Mouse (Mus musculus) thymus, adult 2 months (tissue): ENCODE measurements around the gene Lrrc39. TPM values are rescaled to one million over a fixed set of nuclear protein-coding genes. Genes with fewer than 3 reads are reported as not detected.

ENCODE experiments used
- DNase-seq: peaks from one replicate; pipeline ENCODE4 v3.0.0; 2021
- H3K27ac ChIP-seq: fragments of 200-500 bp; 2 replicates; pipeline ENCODE4 v1.5.1; 2012; ENCODE audit warnings: low read length, control low read depth; ENCODE audit not compliant: control insufficient read depth, insufficient read depth
- H3K27me3 ChIP-seq: fragments of 200-500 bp; 2 replicates; pipeline ENCODE4 v1.6.1; 2012; ENCODE audit warnings: mild to moderate bottlenecking, low read length, moderate library complexity, mixed read lengths; ENCODE audit not compliant: control insufficient read depth, insufficient read depth
- H3K36me3 ChIP-seq: fragments of 200-500 bp; 2 replicates; pipeline ENCODE4 v1.6.1; 2012; ENCODE audit warnings: mild to moderate bottlenecking, low read length, moderate library complexity; ENCODE audit not compliant: control insufficient read depth, insufficient read depth
- H3K4me1 ChIP-seq: fragments of 200-500 bp; replicated peaks from 2 replicates; pipeline ENCODE4 v1.6.1; 2012; ENCODE audit warnings: low read length; ENCODE audit not compliant: control insufficient read depth, insufficient read depth
- H3K4me3 ChIP-seq: fragments of 200-500 bp; 2 replicates; pipeline ENCODE4 v1.5.1; 2012; ENCODE audit warnings: mild to moderate bottlenecking, low read length, control low read depth, moderate library complexity; ENCODE audit not compliant: control insufficient read depth, insufficient read depth
- CTCF ChIP-seq: fragments of 200-500 bp; IDR thresholded peaks from 2 replicates; pipeline ENCODE4 v1.5.1; 2012; ENCODE audit warnings: mild to moderate bottlenecking, control low read depth, low read length, moderate library complexity, borderline replicate concordance; ENCODE audit not compliant: control insufficient read depth, poor library complexity, insufficient read depth; ENCODE audit errors: extremely low read depth
- POLR2A ChIP-seq: fragments of 200-500 bp; IDR thresholded peaks from 2 replicates; pipeline ENCODE4 v1.6.1; 2012; ENCODE audit warnings: mild to moderate bottlenecking, low read length, control low read depth, moderate library complexity; ENCODE audit not compliant: control insufficient read depth, poor library complexity, insufficient read depth; ENCODE audit errors: extremely low read depth
- WGBS: fragments of 180-500 bp; shearing (Covaris S2); methylation state at CpG from one replicate; pipeline ENCODE4 v1.1.7; 2018; 5-methylcytosine and 5-hydroxymethylcytosine counted together
- polyA plus RNA-seq: library from polyadenylated mRNA; depleted of rRNA; stranded (reverse); fragments of >200 nt; gene quantifications from 2 replicates; pipeline ENCODE4 v1.2.3, GENCODE M21; 2012

The Lrrc39 gene
- polyA plus RNA-seq, 1 experiment = 1.7 TPM

DNA sequence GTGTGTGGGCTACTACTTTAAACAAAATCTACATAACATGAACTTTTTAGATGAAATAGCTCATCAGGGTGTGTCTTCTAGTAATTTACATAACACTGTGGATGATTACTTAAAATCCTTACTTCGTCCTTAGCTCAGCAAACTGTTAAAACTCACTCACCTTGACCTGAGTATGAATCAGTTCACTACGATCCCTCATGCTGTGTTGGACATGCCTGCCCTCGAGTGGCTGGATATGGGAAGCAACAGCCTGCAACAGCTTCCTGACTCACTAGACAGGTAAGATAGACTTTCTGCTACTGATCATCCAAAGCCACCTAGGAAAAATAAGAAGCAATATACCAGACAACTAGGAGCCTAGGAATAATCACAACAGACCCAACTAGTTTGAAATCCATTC is 14.5 kb downstream of the Lrrc39 start:
- no peaks in the 10 kb centered on the region for H3K4me1 ChIP-seq
- no peak overlapping the region for H3K4me3 ChIP-seq
- peaks cover 17% of the 10 kb centered on the region for H3K36me3 ChIP-seq
- no peak overlapping the region for H3K27ac ChIP-seq
- whole genome bisulfite sequencing = 68% methylated on average over 3 of the region's 3 CpGs
- TF ChIP-seq POLR2A (no peak), CTCF (no peak)
- H3K27me3 ChIP-seq = no peaks in the 10 kb centered on the region
- DNase-seq = no peak

GRCm38 (mm10) chr3:116582201-116582600 is 19.4 kb downstream of the Lrrc39 start:
- DNase-seq = no peak
- Histone ChIP-seq H3K4me1 (no peaks in the 10 kb centered on the region), H3K36me3 (peaks cover 42% of the 10 kb centered on the region), H3K27me3 (no peaks in the 10 kb centered on the region), H3K4me3 (no peak overlapping the region), H3K27ac (no peak overlapping the region)
- 96% methylated on average over 9 of the region's 9 CpGs for WGBS
- TF ChIP-seq CTCF (no peak), POLR2A (no peak)

DNA sequence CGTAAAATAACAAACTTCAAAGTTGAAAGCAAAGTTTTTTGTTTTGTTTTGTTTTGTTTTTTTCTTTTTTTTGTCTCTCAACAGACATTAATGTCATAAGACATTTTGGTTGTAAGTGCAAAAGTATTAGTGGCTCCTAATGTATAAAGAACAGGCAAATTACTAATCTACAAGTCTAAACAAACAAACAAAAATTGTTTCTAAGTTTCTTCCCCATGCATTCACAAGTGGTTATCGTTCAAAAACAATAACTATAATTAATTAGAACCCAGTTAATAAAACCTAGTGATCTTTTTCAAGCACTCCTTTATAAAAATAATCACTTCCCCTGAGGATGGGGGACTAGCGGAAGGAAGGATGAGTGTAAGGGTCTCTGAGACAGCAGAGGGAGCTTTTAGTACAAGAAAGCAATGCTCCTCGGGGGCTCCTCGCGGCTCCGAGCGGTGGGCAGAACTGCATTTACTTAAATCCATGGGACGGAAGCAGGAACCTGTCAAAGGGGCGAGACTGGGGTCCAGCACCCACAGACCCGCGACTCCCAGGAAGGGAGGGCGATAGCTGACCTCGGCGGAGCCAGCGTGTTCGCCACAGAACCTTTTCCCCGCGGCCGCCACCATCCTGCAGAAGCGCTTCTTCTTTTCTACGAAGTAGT is 31.4 kb downstream of the Lrrc39 start:
- Histone ChIP-seq H3K36me3 (peaks cover 21% of the 10 kb centered on the region), H3K27me3 (no peaks in the 10 kb centered on the region), H3K27ac (peak overlapping the region; percentile 67), H3K4me3 (peak overlapping the region; percentile 96), H3K4me1 (no peaks in the 10 kb centered on the region)
- no peak for DNase-seq
- 2% methylated on average over 22 of the region's 22 CpGs for WGBS
- TF ChIP-seq POLR2A (no peak), CTCF (no peak)

- DNase-seq = peak; percentile 99
- peak; percentile 61 for TF ChIP-seq POLR2A
- peak; percentile 32; the same call in 1 of the 2 replicates for TF ChIP-seq CTCF
- Histone ChIP-seq H3K4me1 (no peaks in the 10 kb centered on the region), H3K27me3 (no peaks in the 10 kb centered on the region), H3K36me3 (peaks cover 13% of the 10 kb centered on the region), H3K4me3 (peak within 1 kb of the TSS; percentile 96), H3K27ac (peak within 1 kb of the TSS; percentile 67)
- under 1% methylated on average over 65 of the region's 65 CpGs for WGBS
These were observed 32.2 kb downstream of the Lrrc39 start, which contains the start of gene Sass6 for GRCm38 (mm10) chr3:116594728-116595602. Gene Sass6, plus strand, starts transcription at chr3:116594982.

DNA sequence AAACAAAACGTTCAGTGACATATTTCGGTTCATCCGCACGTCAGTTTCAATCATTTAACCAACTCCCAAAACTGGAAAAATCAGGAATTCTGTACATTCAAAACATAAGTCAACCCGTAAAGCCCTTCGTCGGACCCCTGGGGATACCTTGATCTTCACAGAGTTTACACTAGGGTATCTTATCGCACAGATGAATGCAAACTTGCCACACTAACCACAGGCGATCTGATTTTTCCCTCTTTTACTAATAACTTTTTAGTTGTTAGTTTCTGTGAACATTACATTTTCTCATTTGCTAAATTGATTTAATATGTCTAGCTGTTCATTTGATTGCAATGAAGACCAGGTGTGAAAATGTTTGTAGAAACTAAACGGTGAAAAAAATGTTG is 32.8 kb downstream of the Lrrc39 start:
- 7% methylated on average over 10 of the region's 10 CpGs for WGBS
- Histone ChIP-seq H3K4me1 (no peaks in the 10 kb centered on the region), H3K27me3 (no peaks in the 10 kb centered on the region), H3K36me3 (peaks cover 8% of the 10 kb centered on the region), H3K4me3 (peak overlapping the region; percentile 90), H3K27ac (no peak overlapping the region)
- no peak for DNase-seq
- TF ChIP-seq CTCF (no peak), POLR2A (no peak)

DNA sequence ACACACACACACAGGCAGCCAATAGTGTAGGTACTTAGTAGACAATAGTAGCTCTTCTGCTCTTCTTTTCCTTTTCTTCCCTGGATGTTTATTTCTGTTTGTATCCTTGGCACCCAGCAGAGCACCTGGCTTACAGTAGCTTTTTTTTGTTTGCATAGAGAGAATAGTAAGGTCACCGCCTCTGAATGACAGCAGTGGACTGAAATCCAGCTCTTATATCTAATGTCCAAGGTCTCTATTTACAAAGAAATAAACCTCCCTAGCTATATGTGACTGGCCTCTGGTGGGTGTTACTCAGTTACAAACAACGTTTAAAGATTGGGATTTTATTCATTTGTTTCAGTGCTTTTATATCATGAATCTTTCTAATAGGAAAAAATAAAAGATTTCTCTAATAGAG is 36.9 kb downstream of the Lrrc39 start:
- Histone ChIP-seq H3K27me3 (no peaks in the 10 kb centered on the region), H3K27ac (no peak overlapping the region), H3K36me3 (no peaks in the 10 kb centered on the region), H3K4me1 (no peaks in the 10 kb centered on the region), H3K4me3 (no peak overlapping the region)
- 90% methylated on average over 2 of the region's 2 CpGs for WGBS
- TF ChIP-seq CTCF (no peak), POLR2A (no peak)
- no peak for DNase-seq
